Mouse (Mus musculus): ENCODE data around the gene Fastk. TPM values are rescaled to one million over a fixed set of nuclear protein-coding genes. Genes with fewer than 3 reads are reported as not detected.

Fastk gene
- 66.8 and 67.0 TPM in 2 replicates for polyA plus RNA-seq (2015; fragmentation: Nextera tagmentation; extraction: Ambion mirVana)

GRCm38 (mm10) chr5:24444746-24445427 lies at the start of gene Fastk:
Gene Fastk (minus strand): TSS chr5:24445287.
- Histone ChIP-seq H3K27ac (ENCODE audit: low read depth, low read length) (peak within 1 kb of the TSS; percentile 78), H3K4me2 (replicated peaks; ENCODE audit: low read depth) (peak within 1 kb of the TSS; percentile 90), H3K27me3 (replicated peaks; ENCODE audit: control insufficient read depth, insufficient read depth, low read length) (no peaks in the 10 kb centered on the region), H3K36me3 (ENCODE audit: control insufficient read depth, insufficient read depth) (peaks cover 37% of the 10 kb centered on the region), H3K4me1 (replicated peaks; ENCODE audit: control insufficient read depth, insufficient read depth, low read length) (0 out of 2 replicates have a peak, but pooled peaks cover 12% of the 10 kb centered on the region), H3K9me3 (ENCODE audit: control insufficient read depth) (no peaks in the 10 kb centered on the region), H3K9ac (ENCODE audit: low read depth, low read length) (peak within 1 kb of the TSS; percentile 70), H3K4me3 (ENCODE audit: low read depth, low read length) (peak within 1 kb of the TSS; percentile 62)
- TF ChIP-seq CTCF (IDR thresholded peaks at IDR 0.05; ENCODE audit: low read depth), result no peak
- under 1% methylated on average over 57 of the region's 60 CpGs for WGBS
- peak; percentile 82 for ATAC-seq

- TF ChIP-seq CTCF (IDR thresholded peaks at IDR 0.05; ENCODE audit: low read depth), result no peak
- H3K9ac ChIP-seq (ENCODE audit: low read depth, low read length), result no peak overlapping the region
- H3K27ac ChIP-seq (ENCODE audit: low read depth, low read length), result no peak overlapping the region
- WGBS, result 77% methylated on average over 16 of the region's 16 CpGs
- H3K9me3 ChIP-seq (ENCODE audit: control insufficient read depth), result no peaks in the 10 kb centered on the region
- ATAC-seq, result no peak
- H3K4me3 ChIP-seq (ENCODE audit: low read depth, low read length), result no peak overlapping the region
- H3K27me3 ChIP-seq (replicated peaks; ENCODE audit: control insufficient read depth, insufficient read depth, low read length), result no peaks in the 10 kb centered on the region
- H3K36me3 ChIP-seq (ENCODE audit: control insufficient read depth, insufficient read depth), result peaks cover 95% of the 10 kb centered on the region
- H3K4me1 ChIP-seq (replicated peaks; ENCODE audit: control insufficient read depth, insufficient read depth, low read length), result no peaks in the 10 kb centered on the region
- no peak overlapping the region for H3K4me2 ChIP-seq (replicated peaks; ENCODE audit: low read depth)
Measured at GRCm38 (mm10) chr5:24492546-24493285, 47.6 kb upstream of the Fastk start.

DNA sequence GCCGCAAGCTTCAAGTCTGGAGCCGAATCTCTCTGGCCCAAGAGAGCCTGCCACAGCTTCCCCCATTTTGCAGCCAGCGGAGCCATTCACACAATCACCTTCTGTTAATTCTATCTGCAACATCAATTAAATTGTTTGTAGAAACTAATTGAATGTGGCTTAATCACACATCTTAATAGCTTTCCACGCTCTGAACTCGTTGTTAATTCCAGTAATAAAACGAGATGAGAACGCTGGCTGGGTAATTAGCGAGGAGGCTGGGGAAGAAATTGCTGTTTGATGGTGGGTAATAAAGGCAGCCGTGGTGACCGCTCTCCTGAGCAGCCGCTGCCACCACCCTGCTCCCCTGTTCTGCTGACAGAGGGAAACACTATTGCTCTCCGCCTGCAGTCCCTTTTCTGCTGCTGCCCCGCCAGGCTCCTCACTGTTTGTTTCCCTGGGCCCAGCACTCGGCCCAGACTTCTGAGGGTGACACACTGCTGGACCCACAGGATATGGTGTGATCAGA lies 45.4 kb upstream of the Fastk start:
- H3K4me1 ChIP-seq (replicated peaks; ENCODE audit: control insufficient read depth, insufficient read depth, low read length), result no peaks in the 10 kb centered on the region
- H3K27me3 ChIP-seq (replicated peaks; ENCODE audit: control insufficient read depth, insufficient read depth, low read length), result no peaks in the 10 kb centered on the region
- ATAC-seq, result no peak
- H3K9ac ChIP-seq (ENCODE audit: low read depth, low read length), result no peak overlapping the region
- no peaks in the 10 kb centered on the region for H3K9me3 ChIP-seq (ENCODE audit: control insufficient read depth)
- peaks cover 81% of the 10 kb centered on the region for H3K36me3 ChIP-seq (ENCODE audit: control insufficient read depth, insufficient read depth)
- H3K4me3 ChIP-seq (ENCODE audit: low read depth, low read length), result no peak overlapping the region
- no peak overlapping the region for H3K27ac ChIP-seq (ENCODE audit: low read depth, low read length)
- TF ChIP-seq CTCF (IDR thresholded peaks at IDR 0.05; ENCODE audit: low read depth), result no peak
- 40% methylated on average over 14 of the region's 14 CpGs for WGBS
- H3K4me2 ChIP-seq (replicated peaks; ENCODE audit: low read depth), result no peak overlapping the region

GRCm38 (mm10) chr5:24486738-24487137 lies 41.7 kb upstream of the Fastk start:
- TF ChIP-seq CTCF (IDR thresholded peaks at IDR 0.05; ENCODE audit: low read depth), result no peak
- Histone ChIP-seq H3K36me3 (ENCODE audit: control insufficient read depth, insufficient read depth) (peaks cover 54% of the 10 kb centered on the region), H3K9me3 (ENCODE audit: control insufficient read depth) (no peaks in the 10 kb centered on the region), H3K27me3 (replicated peaks; ENCODE audit: control insufficient read depth, insufficient read depth, low read length) (no peaks in the 10 kb centered on the region), H3K4me2 (replicated peaks; ENCODE audit: low read depth) (no peak overlapping the region), H3K9ac (ENCODE audit: low read depth, low read length) (no peak overlapping the region), H3K4me3 (ENCODE audit: low read depth, low read length) (no peak overlapping the region), H3K4me1 (replicated peaks; ENCODE audit: control insufficient read depth, insufficient read depth, low read length) (no peaks in the 10 kb centered on the region), H3K27ac (ENCODE audit: low read depth, low read length) (no peak overlapping the region)
- WGBS, result 94% methylated on average over 5 of the region's 5 CpGs
- no peak for ATAC-seq

- Histone ChIP-seq H3K9ac (ENCODE audit: low read depth, low read length) (no peak overlapping the region), H3K9me3 (ENCODE audit: control insufficient read depth) (no peaks in the 10 kb centered on the region), H3K27ac (ENCODE audit: low read depth, low read length) (no peak overlapping the region), H3K4me2 (replicated peaks; ENCODE audit: low read depth) (no peak overlapping the region), H3K4me3 (ENCODE audit: low read depth, low read length) (no peak overlapping the region), H3K27me3 (replicated peaks; ENCODE audit: control insufficient read depth, insufficient read depth, low read length) (no peaks in the 10 kb centered on the region), H3K36me3 (ENCODE audit: control insufficient read depth, insufficient read depth) (peaks cover 54% of the 10 kb centered on the region), H3K4me1 (replicated peaks; ENCODE audit: control insufficient read depth, insufficient read depth, low read length) (no peaks in the 10 kb centered on the region)
- no peak for ATAC-seq
- 6% methylated on average over 8 of the region's 8 CpGs for WGBS
- TF ChIP-seq CTCF (IDR thresholded peaks at IDR 0.05; ENCODE audit: low read depth), result peak; percentile 93
Measured at GRCm38 (mm10) chr5:24486097-24486496, 41.0 kb upstream of the Fastk start.

- no peak overlapping the region for H3K27ac ChIP-seq (ENCODE audit: low read depth, low read length)
- H3K9ac ChIP-seq (ENCODE audit: low read depth, low read length), result no peak overlapping the region
- no peak overlapping the region for H3K4me3 ChIP-seq (ENCODE audit: low read depth, low read length)
- peaks cover 56% of the 10 kb centered on the region for H3K36me3 ChIP-seq (ENCODE audit: control insufficient read depth, insufficient read depth)
- no peaks in the 10 kb centered on the region for H3K27me3 ChIP-seq (replicated peaks; ENCODE audit: control insufficient read depth, insufficient read depth, low read length)
- ATAC-seq, result no peak
- no peaks in the 10 kb centered on the region for H3K4me1 ChIP-seq (replicated peaks; ENCODE audit: control insufficient read depth, insufficient read depth, low read length)
- no peak overlapping the region for H3K4me2 ChIP-seq (replicated peaks; ENCODE audit: low read depth)
- TF ChIP-seq CTCF (IDR thresholded peaks at IDR 0.05; ENCODE audit: low read depth), result no peak
- no peaks in the 10 kb centered on the region for H3K9me3 ChIP-seq (ENCODE audit: control insufficient read depth)
- 66% methylated on average over 22 of the region's 22 CpGs for WGBS
Measured at GRCm38 (mm10) chr5:24484963-24485362, 39.9 kb upstream of the Fastk start.
